Mouse (Mus musculus): ENCODE results near the gene Hrh1.

DNA sequence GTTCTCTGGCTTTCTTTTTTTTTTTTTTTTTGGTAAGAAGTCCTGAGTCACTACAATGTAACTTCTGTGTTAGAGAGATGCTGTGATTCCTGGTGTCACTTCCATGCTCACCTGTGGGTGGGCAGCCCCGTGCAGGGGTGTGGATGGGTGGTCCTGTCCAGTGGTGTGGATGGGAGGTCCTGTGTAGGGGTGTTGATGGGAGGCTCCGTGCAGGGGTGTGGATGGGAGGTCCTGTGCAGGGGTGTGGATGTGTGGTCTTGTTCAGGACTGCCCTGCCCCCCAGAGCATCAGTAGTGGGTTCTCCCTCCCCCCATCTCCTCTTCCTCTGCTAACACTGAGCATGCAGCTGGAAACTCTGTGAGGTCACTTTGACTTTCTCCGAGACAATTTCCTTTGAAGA, 34.9 kb downstream of the Hrh1 start:
- TF ChIP-seq GABPA (IDR thresholded peaks at IDR 0.05; ENCODE audit: insufficient replicate concordance, low read depth, low read length) (no peak), CTCF (conservative IDR thresholded peaks at IDR 0.05 in 1 of 2, IDR thresholded peaks at IDR 0.05 in 1 of 2; ENCODE audit: low read depth in 2 of 2, low read length in 2 of 2) (no peak), MAX (IDR thresholded peaks at IDR 0.05; ENCODE audit: low read length) (no peak), CHD2 (IDR thresholded peaks at IDR 0.05; ENCODE audit: low read length) (no peak), TBP (conservative IDR thresholded peaks at IDR 0.05; ENCODE audit: low read depth, low read length) (no peak), MAZ (IDR thresholded peaks at IDR 0.05; ENCODE audit: low read depth, low read length) (no peak), PAX5 (IDR thresholded peaks at IDR 0.05; ENCODE audit: low read length) (no peak), MAFK (IDR thresholded peaks at IDR 0.05; ENCODE audit: insufficient replicate concordance, low read length) (no peak), POLR2A (IDR thresholded peaks at IDR 0.05; ENCODE audit: low read depth, low read length) (no peak), KAT2A (IDR thresholded peaks at IDR 0.05; ENCODE audit: insufficient replicate concordance, low read length) (no peak), ZC3H11A (IDR thresholded peaks at IDR 0.05; ENCODE audit: low read depth, low read length) (no peak), NELFE (IDR thresholded peaks at IDR 0.05; ENCODE audit: low read depth, low read length) (no peak), ZKSCAN1 (IDR thresholded peaks at IDR 0.05; ENCODE audit: borderline replicate concordance, low read depth, low read length) (no peak), EP300 (IDR thresholded peaks at IDR 0.05; ENCODE audit: low read length) (no peak)
